Mouse (Mus musculus) heart, postnatal 0 days (tissue): ENCODE measurements around the gene Gm10681. TPM values are rescaled to one million over a fixed set of nuclear protein-coding genes. Genes with fewer than 3 reads are reported as not detected.
"Not testable (repeated sequence)": the region's sequence is repeated elsewhere in the genome, so short reads cannot be mapped to it uniquely, and the experiment has no call there.

Source experiments
- ATAC-seq: fragments of 200-750 bp; cut with Nextera tagmentation; 2 replicates; pipeline ENCODE4 v1.8.0; 2017; ENCODE audit warnings: low read depth, moderate number of reproducible peaks, moderate library complexity; ENCODE audit not compliant: insufficient read depth
- DNase-seq: peaks from one replicate; pipeline ENCODE4 v3.0.0-alpha.2; 2016; ENCODE audit warnings: low spot score
- H3K27ac ChIP-seq: fragments of 300-500 bp; sonication (generic); 2 replicates; pipeline ENCODE4 v1.5.1; 2014; ENCODE audit warnings: low read depth, mild to moderate bottlenecking
- H3K27me3 ChIP-seq: fragments of 300-500 bp; sonication (generic); 2 replicates; pipeline ENCODE4 v1.6.1; 2014; ENCODE audit warnings: low read length, mixed read lengths; ENCODE audit not compliant: control insufficient read depth, insufficient read depth
- H3K36me3 ChIP-seq: fragments of 300-500 bp; sonication (generic); replicated peaks from 2 replicates; pipeline ENCODE4 v1.6.1; 2014; ENCODE audit warnings: low read length, mixed read lengths; ENCODE audit not compliant: control insufficient read depth, insufficient read depth
- H3K4me1 ChIP-seq: fragments of 300-500 bp; sonication (generic); 2 replicates; pipeline ENCODE4 v1.6.1; 2014; ENCODE audit warnings: antibody characterized with exemption; ENCODE audit not compliant: control insufficient read depth, insufficient read depth
- H3K4me2 ChIP-seq: fragments of 300-500 bp; sonication (generic); 2 replicates; pipeline ENCODE4 v1.6.1; 2014; ENCODE audit warnings: low read depth, mild to moderate bottlenecking, low read length, moderate library complexity
- H3K4me3 ChIP-seq: fragments of 300-500 bp; sonication (generic); 2 replicates; pipeline ENCODE4 v1.5.1; 2014; ENCODE audit warnings: low read depth, low read length
- H3K9ac ChIP-seq: fragments of 300-500 bp; sonication (generic); replicated peaks from 2 replicates; pipeline ENCODE4 v1.6.1; 2014; ENCODE audit warnings: low read depth, low read length, mixed read lengths
- H3K9me3 ChIP-seq: fragments of 300-500 bp; sonication (generic); replicated peaks from 2 replicates; pipeline ENCODE4 v1.6.1; 2016; ENCODE audit warnings: low read length; ENCODE audit not compliant: control insufficient read depth
- WGBS: fragments of 180-500 bp; shearing (Covaris S2); extraction: QIAGEN DNeasy Blood & Tissue Kit; methylation state at CpG from one replicate; pipeline ENCODE4 v1.1.7; 2014; 5-methylcytosine and 5-hydroxymethylcytosine counted together
- polyA plus RNA-seq: library from polyadenylated mRNA; unstranded; fragments of >200 nt; fragmentation: Nextera tagmentation; extraction: Ambion mirVana; gene quantifications from 2 replicates; pipeline ENCODE4 v1.2.1, GENCODE M21; 2015
- total RNA-seq: library from RNA; depleted of rRNA; stranded (reverse); fragments of >200 nt; gene quantifications from 2 replicates; pipeline ENCODE4 v1.2.3, GENCODE M21; 2014; ENCODE audit warnings: low replicate concordance

The Gm10681 gene
- total and polyA plus RNA-seq, 2 experiments from 2014 or later, result not detected

GRCm38 (mm10) chr3:98560711-98561110, 27.9 kb downstream of the Gm10681 start:
- H3K27me3 ChIP-seq, H3K27ac ChIP-seq, H3K36me3 ChIP-seq, H3K4me2 ChIP-seq, H3K9me3 ChIP-seq, H3K9ac ChIP-seq, H3K4me1 ChIP-seq, DNase-seq, ATAC-seq, H3K4me3 ChIP-seq: not testable (repeated sequence)
- no CpG with 5 or more reads among the region's 5 CpGs for WGBS

GRCm38 (mm10) chr3:98550832-98551231, 37.8 kb downstream of the Gm10681 start:
- not testable (repeated sequence) for H3K4me2 ChIP-seq, H3K27ac ChIP-seq, DNase-seq, ATAC-seq, H3K4me3 ChIP-seq, H3K36me3 ChIP-seq, H3K9me3 ChIP-seq, H3K9ac ChIP-seq, H3K4me1 ChIP-seq, H3K27me3 ChIP-seq
- no CpG with 5 or more reads among the region's 1 CpGs for WGBS

GRCm38 (mm10) chr3:98550215-98550614, 38.4 kb downstream of the Gm10681 start:
- not testable (repeated sequence) for H3K9ac ChIP-seq, H3K4me1 ChIP-seq, DNase-seq, H3K27ac ChIP-seq, H3K27me3 ChIP-seq, H3K4me3 ChIP-seq, H3K9me3 ChIP-seq, H3K4me2 ChIP-seq, H3K36me3 ChIP-seq
- WGBS, result no CpG with 5 or more reads among the region's 2 CpGs
- peak; percentile 33; the same call in 1 of the 2 replicates for ATAC-seq

GRCm38 (mm10) chr3:98548495-98548894, 40.1 kb downstream of the Gm10681 start:
- H3K27me3 ChIP-seq, H3K27ac ChIP-seq, H3K4me1 ChIP-seq, H3K4me2 ChIP-seq, H3K9ac ChIP-seq, H3K9me3 ChIP-seq, DNase-seq, H3K4me3 ChIP-seq, ATAC-seq, H3K36me3 ChIP-seq: not testable (repeated sequence)
- WGBS, result no CpG with 5 or more reads among the region's 1 CpGs

- not testable (repeated sequence) for H3K9ac ChIP-seq, H3K27me3 ChIP-seq, DNase-seq, H3K27ac ChIP-seq, H3K9me3 ChIP-seq, H3K4me3 ChIP-seq, H3K4me2 ChIP-seq, H3K4me1 ChIP-seq, H3K36me3 ChIP-seq, ATAC-seq
Measured at GRCm38 (mm10) chr3:98547641-98548040, 41.0 kb downstream of the Gm10681 start.

GRCm38 (mm10) chr3:98524978-98525377, 63.6 kb downstream of the Gm10681 start:
- not testable (repeated sequence) for H3K36me3 ChIP-seq, H3K27me3 ChIP-seq, H3K4me3 ChIP-seq, H3K4me1 ChIP-seq, DNase-seq, H3K9ac ChIP-seq, H3K4me2 ChIP-seq, H3K9me3 ChIP-seq, H3K27ac ChIP-seq, ATAC-seq

GRCm38 (mm10) chr3:98524552-98524951, 64.1 kb downstream of the Gm10681 start:
- WGBS, result no CpG with 5 or more reads among the region's 1 CpGs
- ATAC-seq, H3K4me3 ChIP-seq, H3K9me3 ChIP-seq, DNase-seq, H3K36me3 ChIP-seq, H3K9ac ChIP-seq, H3K4me1 ChIP-seq, H3K4me2 ChIP-seq, H3K27me3 ChIP-seq, H3K27ac ChIP-seq: not testable (repeated sequence)

GRCm38 (mm10) chr3:98522779-98523178, 65.8 kb downstream of the Gm10681 start:
- not testable (repeated sequence) for H3K27ac ChIP-seq, H3K36me3 ChIP-seq, DNase-seq, H3K9me3 ChIP-seq, H3K9ac ChIP-seq, H3K4me1 ChIP-seq, H3K27me3 ChIP-seq, ATAC-seq, H3K4me2 ChIP-seq, H3K4me3 ChIP-seq
- WGBS, result no CpG with 5 or more reads among the region's 2 CpGs

- not testable (repeated sequence) for DNase-seq, H3K4me3 ChIP-seq
- WGBS, result no CpG with 5 or more reads among the region's 1 CpGs
Measured at GRCm38 (mm10) chr3:98510414-98510813, 78.2 kb downstream of the Gm10681 start, which contains the start of gene Hsd3b4. Hsd3b4 (minus strand) TSS chr3:98510514.

More at GRCm38 (mm10) chr3:98510414-98510813, 78.2 kb downstream of the Gm10681 start, which contains the start of gene Hsd3b4:
- not testable (repeated sequence) for H3K27ac ChIP-seq, H3K4me2 ChIP-seq, H3K36me3 ChIP-seq, H3K9me3 ChIP-seq, H3K4me1 ChIP-seq, H3K27me3 ChIP-seq, H3K9ac ChIP-seq, ATAC-seq
